Mouse (Mus musculus) embryonic facial prominence, embryonic 14.5 days (tissue): ENCODE data around the gene Copg1. TPM values are rescaled to one million over a fixed set of nuclear protein-coding genes. Genes with fewer than 3 reads are reported as not detected.

Experiments used
- ATAC-seq: fragments of 200-750 bp; cut with Nextera tagmentation; 2 replicates; pipeline ENCODE4 v1.8.0; 2017; ENCODE audit warnings: low read depth, moderate number of reproducible peaks, moderate TSS enrichment
- DNase-seq: peaks from one replicate; pipeline ENCODE4 v3.0.0-alpha.2; 2015; ENCODE audit warnings: low spot score
- H3K27ac ChIP-seq: fragments of 300-500 bp; sonication (generic); replicated peaks from 2 replicates; pipeline ENCODE4 v1.5.1; 2014; ENCODE audit warnings: low read depth, mild to moderate bottlenecking, low read length, moderate library complexity
- H3K27me3 ChIP-seq: fragments of 300-500 bp; sonication (generic); replicated peaks from 2 replicates; pipeline ENCODE4 v1.6.1; 2014; ENCODE audit warnings: low read length; ENCODE audit not compliant: control insufficient read depth, insufficient read depth
- H3K36me3 ChIP-seq: fragments of 300-500 bp; sonication (generic); 2 replicates; pipeline ENCODE4 v1.6.1; 2014; ENCODE audit warnings: low read length, mixed read lengths; ENCODE audit not compliant: control insufficient read depth, insufficient read depth
- H3K4me1 ChIP-seq: fragments of 300-500 bp; sonication (generic); 2 replicates; pipeline ENCODE4 v1.6.1; 2014; ENCODE audit warnings: antibody characterized with exemption, low read length; ENCODE audit not compliant: control insufficient read depth, insufficient read depth
- H3K4me2 ChIP-seq: fragments of 300-500 bp; sonication (generic); 2 replicates; pipeline ENCODE4 v1.6.1; 2014; ENCODE audit warnings: low read depth, mild to moderate bottlenecking, low read length, moderate library complexity, mixed read lengths
- H3K4me3 ChIP-seq: fragments of 300-500 bp; sonication (generic); 2 replicates; pipeline ENCODE4 v1.5.1; 2014; ENCODE audit warnings: low read depth, mild to moderate bottlenecking, low read length
- H3K9ac ChIP-seq: fragments of 300-500 bp; sonication (generic); 2 replicates; pipeline ENCODE4 v1.6.1; 2014; ENCODE audit warnings: low read depth, mild to moderate bottlenecking, low read length, moderate library complexity, mixed read lengths
- H3K9me3 ChIP-seq: fragments of 300-500 bp; sonication (generic); 2 replicates; pipeline ENCODE4 v1.6.1; 2016; ENCODE audit warnings: low read length; ENCODE audit not compliant: control insufficient read depth
- WGBS: fragments of 180-500 bp; shearing (Covaris S2); extraction: QIAGEN DNeasy Blood & Tissue Kit; methylation state at CpG from one replicate; pipeline ENCODE4 v1.1.7; 2014; 5-methylcytosine and 5-hydroxymethylcytosine counted together
- polyA plus RNA-seq: library from polyadenylated mRNA; unstranded; fragments of >200 nt; fragmentation: Nextera tagmentation; extraction: Ambion mirVana; gene quantifications from 2 replicates; pipeline ENCODE4 v1.2.1, GENCODE M21; 2014

Copg1 gene
- polyA plus RNA-seq, 1 experiment from 2014 or later, result 180 TPM

GRCm38 (mm10) chr6:87870440-87870839 is 17.2 kb upstream of the Copg1 start:
- Histone ChIP-seq H3K36me3 (no peaks in the 10 kb centered on the region), H3K4me2 (no peak overlapping the region), H3K4me1 (no peaks in the 10 kb centered on the region), H3K27ac (no peak overlapping the region), H3K9me3 (no peaks in the 10 kb centered on the region), H3K9ac (no peak overlapping the region), H3K27me3 (no peaks in the 10 kb centered on the region), H3K4me3 (no peak overlapping the region)
- DNase-seq, result no peak
- ATAC-seq, result no peak
- WGBS, result 63% methylated on average over 1 of the region's 1 CpGs

GRCm38 (mm10) chr6:87871240-87871639 is 16.4 kb upstream of the Copg1 start:
- no peak overlapping the region for H3K9ac ChIP-seq
- no peaks in the 10 kb centered on the region for H3K4me1 ChIP-seq
- H3K27me3 ChIP-seq, result no peaks in the 10 kb centered on the region
- DNase-seq (no peak), ATAC-seq (no peak)
- H3K27ac ChIP-seq, result no peak overlapping the region
- H3K36me3 ChIP-seq, result no peaks in the 10 kb centered on the region
- no peak overlapping the region for H3K4me3 ChIP-seq
- H3K9me3 ChIP-seq, result no peaks in the 10 kb centered on the region
- H3K4me2 ChIP-seq, result no peak overlapping the region
- WGBS, result 81% methylated on average over 7 of the region's 7 CpGs

DNA sequence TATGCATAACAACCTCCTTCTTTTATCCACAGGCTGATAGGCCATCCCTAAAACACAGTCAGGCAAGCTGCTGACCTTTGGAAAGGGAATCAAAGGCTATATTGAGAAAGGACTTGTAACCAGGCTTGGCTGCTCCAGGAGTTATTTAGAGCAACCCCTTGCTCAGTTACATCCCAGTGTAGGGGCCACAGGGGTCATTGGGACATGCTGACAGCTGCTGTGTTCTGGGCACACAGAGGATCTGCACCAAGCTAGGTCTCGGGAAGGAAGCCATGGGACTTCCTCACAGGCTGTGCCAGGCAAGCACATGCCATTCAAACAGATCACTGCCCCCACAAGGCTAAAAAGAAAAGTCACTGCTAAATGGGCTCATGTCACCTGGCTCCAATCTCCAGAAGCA is 14.5 kb upstream of the Copg1 start:
- 37% methylated on average over 1 of the region's 1 CpGs for WGBS
- Histone ChIP-seq H3K27ac (no peak overlapping the region), H3K9me3 (no peaks in the 10 kb centered on the region), H3K4me3 (no peak overlapping the region), H3K36me3 (no peaks in the 10 kb centered on the region), H3K4me2 (no peak overlapping the region), H3K27me3 (no peaks in the 10 kb centered on the region), H3K4me1 (no peaks in the 10 kb centered on the region), H3K9ac (no peak overlapping the region)
- DNase-seq (peak; percentile 8), ATAC-seq (no peak)

DNA sequence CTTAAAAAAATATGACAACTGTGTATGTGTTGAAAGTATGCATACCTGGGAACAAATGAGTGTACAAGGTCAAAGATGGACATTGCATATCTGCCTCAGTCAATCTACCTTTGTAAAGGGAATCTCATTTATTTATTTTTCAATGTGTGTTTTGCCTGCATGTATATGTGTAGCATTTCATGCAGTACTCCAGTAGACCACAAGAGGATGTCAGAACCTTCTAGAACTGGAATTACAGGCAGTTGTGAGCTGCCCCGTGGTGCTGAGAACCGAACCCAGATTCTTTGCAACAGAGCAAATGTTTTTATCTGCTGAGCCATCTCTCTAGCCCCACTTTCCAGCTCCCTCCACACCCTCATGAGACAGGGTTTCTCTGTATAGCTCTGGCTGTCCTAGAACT is 13.7 kb upstream of the Copg1 start:
- no peak for DNase-seq
- no peak overlapping the region for H3K4me3 ChIP-seq
- WGBS, result 87% methylated on average over 2 of the region's 2 CpGs
- no peaks in the 10 kb centered on the region for H3K4me1 ChIP-seq
- H3K36me3 ChIP-seq, result no peaks in the 10 kb centered on the region
- H3K4me2 ChIP-seq, result no peak overlapping the region
- no peaks in the 10 kb centered on the region for H3K9me3 ChIP-seq
- no peak for ATAC-seq
- no peaks in the 10 kb centered on the region for H3K27me3 ChIP-seq
- H3K27ac ChIP-seq, result no peak overlapping the region
- H3K9ac ChIP-seq, result no peak overlapping the region

DNA sequence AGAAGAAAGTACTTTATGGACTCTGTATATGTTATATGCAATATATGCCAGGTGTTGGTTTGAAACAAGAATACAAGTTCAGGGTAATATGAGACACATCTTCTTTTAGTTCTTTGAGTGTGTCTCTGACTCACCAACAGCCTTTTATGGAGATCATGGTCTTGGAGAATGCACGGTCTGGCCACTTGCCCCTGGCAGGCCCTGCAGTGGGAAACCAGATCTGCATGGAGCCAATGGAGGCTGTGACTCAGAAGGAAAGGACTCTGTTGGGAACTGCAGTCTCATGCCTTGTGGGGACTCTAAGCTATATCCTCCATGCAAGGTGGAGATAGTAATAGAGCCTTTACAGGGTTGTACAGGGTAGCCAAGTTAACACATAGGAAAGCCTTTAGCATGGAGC is 12.5 kb upstream of the Copg1 start:
- Histone ChIP-seq H3K9ac (no peak overlapping the region), H3K9me3 (no peaks in the 10 kb centered on the region), H3K27me3 (no peaks in the 10 kb centered on the region), H3K4me2 (no peak overlapping the region), H3K36me3 (no peaks in the 10 kb centered on the region), H3K4me1 (no peaks in the 10 kb centered on the region), H3K4me3 (no peak overlapping the region), H3K27ac (no peak overlapping the region)
- ATAC-seq (no peak), DNase-seq (no peak)
- WGBS, result 69% methylated on average over 1 of the region's 1 CpGs

DNA sequence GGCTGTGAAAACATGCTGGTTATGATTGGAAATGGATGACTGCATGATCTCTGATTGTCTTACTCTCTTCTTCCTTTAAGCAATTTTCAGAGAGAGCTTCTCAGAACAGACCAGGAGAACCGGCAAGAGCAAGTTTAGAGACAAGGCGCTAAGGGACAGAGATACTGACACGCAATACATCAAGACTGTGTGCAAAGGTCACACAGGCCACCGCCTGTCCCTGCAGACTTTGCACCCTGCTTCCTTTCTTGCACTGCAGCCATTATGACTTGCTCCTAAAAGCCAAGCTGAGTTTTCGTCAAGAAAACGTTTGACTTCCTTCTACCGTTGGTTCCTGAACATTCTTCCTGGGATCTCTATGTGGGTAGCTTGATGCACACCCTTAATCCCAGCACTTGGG is 12.1 kb upstream of the Copg1 start:
- DNase-seq (no peak), ATAC-seq (no peak)
- Histone ChIP-seq H3K27ac (no peak overlapping the region), H3K4me3 (no peak overlapping the region), H3K4me1 (no peaks in the 10 kb centered on the region), H3K9me3 (no peaks in the 10 kb centered on the region), H3K4me2 (no peak overlapping the region), H3K9ac (no peak overlapping the region), H3K36me3 (no peaks in the 10 kb centered on the region), H3K27me3 (no peaks in the 10 kb centered on the region)
- 85% methylated on average over 7 of the region's 7 CpGs for WGBS

DNA sequence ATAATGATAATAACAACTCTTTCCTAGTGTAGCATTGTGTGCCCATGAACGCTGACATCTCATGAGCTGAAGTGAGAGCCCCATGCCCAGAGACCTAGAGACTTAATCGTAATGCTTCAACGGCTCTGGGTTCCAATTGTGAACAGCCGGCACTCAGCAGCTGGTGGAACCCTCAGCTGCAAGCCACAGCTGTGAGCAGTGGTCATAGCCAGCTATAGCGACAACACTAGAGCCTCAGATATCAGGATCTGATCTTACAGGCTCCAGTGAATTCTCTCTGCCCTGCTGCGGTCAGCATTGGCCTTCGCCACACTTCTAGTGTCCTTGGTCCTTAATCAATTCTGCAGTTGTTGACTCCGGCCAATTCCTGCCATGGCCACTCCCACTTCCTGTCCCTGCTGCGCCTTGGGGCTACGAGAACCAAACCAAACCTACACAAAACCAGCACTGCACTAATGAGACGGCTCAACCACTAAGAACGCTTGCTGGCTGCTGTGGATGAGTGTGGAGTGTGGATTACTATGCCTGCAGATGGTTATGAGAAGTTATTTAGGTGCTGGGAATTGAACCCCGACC is 11.5 kb upstream of the Copg1 start:
- H3K4me2 ChIP-seq, result no peak overlapping the region
- no peak for DNase-seq
- H3K9ac ChIP-seq, result no peak overlapping the region
- ATAC-seq, result no peak
- no peak overlapping the region for H3K4me3 ChIP-seq
- H3K27ac ChIP-seq, result no peak overlapping the region
- no peaks in the 10 kb centered on the region for H3K4me1 ChIP-seq
- no peaks in the 10 kb centered on the region for H3K36me3 ChIP-seq
- H3K27me3 ChIP-seq, result no peaks in the 10 kb centered on the region
- 56% methylated on average over 13 of the region's 13 CpGs for WGBS
- no peaks in the 10 kb centered on the region for H3K9me3 ChIP-seq

DNA sequence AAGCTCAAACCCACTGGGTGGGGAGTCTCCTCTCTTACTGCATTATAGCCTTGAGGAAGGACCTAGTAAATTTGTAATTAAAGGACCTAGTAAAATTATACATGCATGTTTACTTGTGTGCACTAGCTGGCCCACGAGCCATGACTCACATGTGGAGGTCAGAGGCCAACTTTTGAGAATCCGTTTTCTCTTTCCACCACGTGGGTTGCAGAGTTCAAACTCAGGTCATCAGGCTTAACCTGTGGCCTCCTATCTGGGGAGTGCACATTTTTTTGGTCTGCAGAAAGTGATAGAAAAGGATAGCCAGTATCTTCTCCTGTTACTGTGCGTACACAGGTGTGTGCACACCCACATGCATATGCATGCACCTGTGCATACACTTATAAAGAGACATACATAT is 8.6 kb upstream of the Copg1 start:
- WGBS, result 27% methylated on average over 4 of the region's 4 CpGs
- DNase-seq (no peak), ATAC-seq (no peak)
- Histone ChIP-seq H3K4me1 (no peaks in the 10 kb centered on the region), H3K4me2 (no peak overlapping the region), H3K9me3 (no peaks in the 10 kb centered on the region), H3K36me3 (no peaks in the 10 kb centered on the region), H3K27me3 (no peaks in the 10 kb centered on the region), H3K9ac (no peak overlapping the region), H3K4me3 (no peak overlapping the region), H3K27ac (no peak overlapping the region)

GRCm38 (mm10) chr6:87879628-87880027 is 8.0 kb upstream of the Copg1 start:
- H3K9me3 ChIP-seq, result no peaks in the 10 kb centered on the region
- no peak overlapping the region for H3K27ac ChIP-seq
- no peaks in the 10 kb centered on the region for H3K36me3 ChIP-seq
- DNase-seq (no peak), ATAC-seq (no peak)
- no peak overlapping the region for H3K9ac ChIP-seq
- H3K27me3 ChIP-seq, result no peaks in the 10 kb centered on the region
- no peaks in the 10 kb centered on the region for H3K4me1 ChIP-seq
- H3K4me3 ChIP-seq, result no peak overlapping the region
- WGBS, result 73% methylated on average over 3 of the region's 3 CpGs
- no peak overlapping the region for H3K4me2 ChIP-seq
